Mouse (Mus musculus): Measurements from ENCODE around the gene Cdyl2.

GRCm38 (mm10) chr8:116621158-116621961 is 111.4 kb downstream of the Cdyl2 start:
- TF ChIP-seq CTCF (IDR thresholded peaks at IDR 0.05; ENCODE audit: borderline replicate concordance, extremely low read depth, insufficient read depth, insufficient read length) = no peak
- no peak for TF ChIP-seq POLR2A (IDR thresholded peaks at IDR 0.05; ENCODE audit: borderline replicate concordance, extremely low read depth, insufficient read depth, insufficient read length, poor library complexity, severe bottlenecking)

Data from brain, embryonic 14.5 days (tissue).